Mouse (Mus musculus) heart, embryonic 15.5 days (tissue): Measurements from ENCODE around the gene Cplane1. TPM values are rescaled to one million over a fixed set of nuclear protein-coding genes. Genes with fewer than 3 reads are reported as not detected.

Experiments used
- ATAC-seq: fragments of 200-750 bp; cut with Nextera tagmentation; replicated peaks from 2 replicates; pipeline ENCODE4 v1.8.0; 2017; ENCODE audit warnings: low read depth, moderate TSS enrichment; ENCODE audit not compliant: insufficient number of reproducible peaks, insufficient read depth, low FRiP score
- H3K27ac ChIP-seq: fragments of 300-500 bp; sonication (generic); 2 replicates; pipeline ENCODE4 v1.5.1; 2015; ENCODE audit warnings: mild to moderate bottlenecking, inconsistent platforms
- H3K27me3 ChIP-seq: fragments of 300-500 bp; sonication (generic); 2 replicates; pipeline ENCODE4 v1.6.1; 2015; ENCODE audit warnings: inconsistent platforms
- H3K36me3 ChIP-seq: fragments of 300-500 bp; sonication (generic); 2 replicates; pipeline ENCODE4 v1.6.1; 2015; ENCODE audit warnings: mild to moderate bottlenecking, inconsistent platforms
- H3K4me1 ChIP-seq: fragments of 300-500 bp; sonication (generic); replicated peaks from 2 replicates; pipeline ENCODE4 v1.6.1; 2015; ENCODE audit warnings: inconsistent platforms
- H3K4me2 ChIP-seq: fragments of 300-500 bp; sonication (generic); 2 replicates; pipeline ENCODE4 v1.6.1; 2015; ENCODE audit warnings: inconsistent platforms, mild to moderate bottlenecking, moderate library complexity
- H3K4me3 ChIP-seq: fragments of 300-500 bp; sonication (generic); 2 replicates; pipeline ENCODE4 v1.5.1; 2015; ENCODE audit warnings: mild to moderate bottlenecking, inconsistent platforms
- H3K9ac ChIP-seq: fragments of 300-500 bp; sonication (generic); 2 replicates; pipeline ENCODE4 v1.6.1; 2015; ENCODE audit warnings: mild to moderate bottlenecking, inconsistent platforms
- H3K9me3 ChIP-seq: fragments of 300-500 bp; sonication (generic); replicated peaks from 2 replicates; pipeline ENCODE4 v1.6.1; 2016; ENCODE audit warnings: inconsistent platforms
- WGBS: fragments of 180-500 bp; shearing (Covaris S2); methylation state at CpG from one replicate; pipeline ENCODE4 v1.1.7; 2015; ENCODE audit warnings: mixed read lengths; 5-methylcytosine and 5-hydroxymethylcytosine counted together
- polyA plus RNA-seq: library from polyadenylated mRNA; unstranded; fragments of >200 nt; fragmentation: Nextera tagmentation; extraction: Ambion mirVana; gene quantifications from 2 replicates; pipeline ENCODE4 v1.2.1, GENCODE M21; 2015

The Cplane1 gene
- polyA plus RNA-seq, 1 experiment from 2014 or later, result 4.8 TPM

DNA sequence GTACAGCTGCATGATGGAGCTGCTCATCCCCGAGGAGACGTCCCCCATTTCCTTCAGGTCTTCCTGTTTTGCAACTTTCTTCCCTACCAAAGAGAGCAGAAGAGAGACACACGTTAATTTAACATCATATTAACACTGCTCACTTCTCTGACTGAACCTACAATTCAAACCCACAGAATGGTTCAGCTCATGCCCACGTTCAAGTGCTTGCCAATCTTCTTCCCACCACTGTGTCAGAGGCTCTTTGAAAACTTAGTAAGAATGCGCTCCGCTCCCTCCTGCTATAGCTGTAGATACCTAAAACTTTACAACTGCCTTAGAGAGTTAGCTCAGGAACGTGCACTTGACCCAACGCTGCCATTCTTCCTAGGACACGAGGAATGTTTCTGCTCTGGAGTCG, 134.0 kb downstream of the Cplane1 start:
- 89% methylated on average over 10 of the region's 10 CpGs for WGBS
- H3K36me3 ChIP-seq, result peaks cover 67% of the 10 kb centered on the region
- no peak overlapping the region for H3K9ac ChIP-seq
- H3K4me3 ChIP-seq, result no peak overlapping the region
- H3K27ac ChIP-seq, result no peak overlapping the region
- H3K27me3 ChIP-seq, result no peaks in the 10 kb centered on the region
- no peaks in the 10 kb centered on the region for H3K9me3 ChIP-seq
- H3K4me2 ChIP-seq, result no peak overlapping the region
- no peaks in the 10 kb centered on the region for H3K4me1 ChIP-seq
- ATAC-seq, result no peak

DNA sequence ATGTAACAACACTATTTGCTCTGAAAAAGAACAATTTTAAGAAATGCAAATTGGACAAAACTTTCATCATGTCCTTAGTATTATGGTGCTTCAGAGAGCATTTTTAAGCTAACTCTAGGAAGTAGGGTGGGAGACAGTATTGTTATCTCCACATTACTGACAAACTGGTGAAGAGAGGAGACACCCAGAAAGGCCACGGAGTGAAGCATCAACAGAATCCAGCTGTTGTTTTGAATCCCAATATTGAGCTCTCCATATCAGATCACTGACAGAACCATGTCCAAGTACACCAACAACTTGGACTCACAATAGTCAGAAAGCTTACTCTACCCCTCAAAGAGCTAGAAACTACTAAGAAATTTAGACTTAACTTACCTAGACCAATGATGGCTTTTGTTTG, 136.6 kb downstream of the Cplane1 start:
- no peaks in the 10 kb centered on the region for H3K9me3 ChIP-seq
- H3K9ac ChIP-seq, result no peak overlapping the region
- no peaks in the 10 kb centered on the region for H3K27me3 ChIP-seq
- H3K4me2 ChIP-seq, result no peak overlapping the region
- H3K4me1 ChIP-seq, result no peaks in the 10 kb centered on the region
- peaks cover 57% of the 10 kb centered on the region for H3K36me3 ChIP-seq
- no peak overlapping the region for H3K27ac ChIP-seq
- WGBS, result 68% methylated on average over 1 of the region's 1 CpGs
- ATAC-seq, result no peak
- H3K4me3 ChIP-seq, result no peak overlapping the region

DNA sequence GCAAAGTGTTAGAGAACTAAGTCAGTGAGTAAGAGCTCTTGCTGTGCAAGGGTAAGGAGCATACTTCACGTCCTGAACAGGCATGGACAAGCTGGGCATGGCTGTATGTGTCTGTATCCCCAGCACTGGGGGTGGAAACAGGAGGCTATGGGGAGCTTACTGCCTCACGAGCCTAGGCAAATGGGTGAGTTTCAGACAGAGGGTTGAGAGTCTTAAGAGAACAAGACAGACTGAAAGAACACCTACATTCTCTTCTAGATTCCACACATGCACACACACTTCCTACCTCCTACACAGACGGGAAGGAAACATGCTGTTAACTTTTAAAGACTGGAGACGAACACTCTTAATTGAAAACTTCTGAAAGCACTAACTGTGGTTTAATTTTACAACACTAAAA, 148.5 kb downstream of the Cplane1 start:
- 88% methylated on average over 4 of the region's 4 CpGs for WGBS
- Histone ChIP-seq H3K4me2 (no peak overlapping the region), H3K36me3 (peaks cover 44% of the 10 kb centered on the region)

DNA sequence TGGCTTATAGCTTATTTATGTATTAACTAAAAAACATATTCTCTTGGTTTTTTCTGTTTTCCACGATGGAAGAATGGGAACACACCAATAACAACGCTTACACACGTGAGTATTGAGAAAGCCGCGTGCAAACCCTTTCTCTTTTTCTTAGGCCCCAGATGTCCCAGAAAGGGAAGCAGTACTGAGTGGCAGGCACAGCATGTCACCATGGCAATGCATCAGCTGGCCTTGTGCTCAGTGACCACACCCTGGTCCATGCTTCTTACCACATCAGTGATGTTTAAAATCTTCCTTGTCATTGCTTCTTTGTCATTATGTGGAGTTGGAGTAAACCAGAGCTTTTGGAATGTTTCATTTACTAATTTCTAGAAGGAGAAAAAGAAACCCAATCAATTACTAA, 150.3 kb downstream of the Cplane1 start:
- no peak overlapping the region for H3K27ac ChIP-seq
- peaks cover 44% of the 10 kb centered on the region for H3K36me3 ChIP-seq

More for the DNA sequence above, 148.5 kb downstream of the Cplane1 start:
- Histone ChIP-seq H3K4me3 (no peak overlapping the region), H3K4me1 (no peaks in the 10 kb centered on the region), H3K27ac (no peak overlapping the region), H3K27me3 (no peaks in the 10 kb centered on the region), H3K9ac (no peak overlapping the region), H3K9me3 (no peaks in the 10 kb centered on the region)
- ATAC-seq, result no peak

More for the DNA sequence above, 150.3 kb downstream of the Cplane1 start:
- no peak for ATAC-seq
- Histone ChIP-seq H3K4me2 (no peak overlapping the region), H3K4me1 (no peaks in the 10 kb centered on the region), H3K4me3 (no peak overlapping the region), H3K27me3 (no peaks in the 10 kb centered on the region), H3K9ac (no peak overlapping the region), H3K9me3 (no peaks in the 10 kb centered on the region)
- WGBS, result 96% methylated on average over 5 of the region's 5 CpGs

Other genes with a start within 250 kb of the Cplane1 start
- 34.0 and 39.3 TPM in 2 replicates for gene Wdr70, start 69.9 kb upstream of the Cplane1 start, polyA plus RNA-seq
- 8.6 and 10.5 TPM in 2 replicates for gene Nup155, start 59.8 kb upstream of the Cplane1 start, polyA plus RNA-seq